10 mouse cellular contexts compared by ENCODE assay signal in genomic region chr8:120449139-120449538, GRCm38 (mm10).
DNase-seq lines count a peak whose midpoint lies in the region; ATAC-seq and TF ChIP-seq lines count a peak whose summit lies in the region.
"Had no signal": no experiment of that assay in that cellular context is flagged by ENCODE, and none has a peak within 500 bp of the region (broad histone marks: within the 10 kb centered on the region; RNA-seq: fewer than 3 reads in every experiment).

No protein-coding gene starts in this region.

- peak overlapping the region; percentile 88 for H3K27ac ChIP-seq in layer of hippocampus, adult 2 months
- H3K27ac ChIP-seq in cortical plate, adult 2 months (ENCODE audit: insufficient read depth, low read length) = peak overlapping the region; percentile 59
- peak overlapping the region; percentile 62; the same call in 1 of the 2 replicates for H3K27ac ChIP-seq in hindbrain, embryonic 14.5 days
- peak overlapping the region; percentile 66 for H3K27ac ChIP-seq in neural tube, embryonic 14.5 days (ENCODE audit: low read depth, low read length)

- no peak overlapping the region for H3K4me3 ChIP-seq in layer of hippocampus, adult 2 months
- H3K4me3 ChIP-seq in cortical plate, adult 2 months (ENCODE audit: insufficient read depth, low read length) = no peak overlapping the region
- H3K4me3 ChIP-seq in hindbrain, embryonic 14.5 days (replicated peaks; ENCODE audit: low read length) = no peak overlapping the region
- H3K4me3 ChIP-seq in neural tube, embryonic 14.5 days (ENCODE audit: low read depth, low read length) = no peak overlapping the region
- H3K4me3 ChIP-seq: erythroblast, embryonic 14.5 days had no signal

- H3K4me2 ChIP-seq in hindbrain, embryonic 14.5 days (replicated peaks) = no peak overlapping the region
- H3K4me2 ChIP-seq in neural tube, embryonic 14.5 days (ENCODE audit: low read depth, low read length) = no peak overlapping the region

- no peaks in the 10 kb centered on the region for H3K27me3 ChIP-seq in hindbrain, embryonic 14.5 days (ENCODE audit: control insufficient read depth, insufficient read depth, low read length)
- no peaks in the 10 kb centered on the region for H3K27me3 ChIP-seq in neural tube, embryonic 14.5 days (ENCODE audit: control insufficient read depth, insufficient read depth, low read length)

- no peak for TF ChIP-seq POLR2A in cortical plate, adult 2 months (IDR thresholded peaks at IDR 0.05; ENCODE audit: extremely low read depth, insufficient read depth, low read length)

- no peak overlapping the region for H3K9ac ChIP-seq in hindbrain, embryonic 14.5 days
- H3K9ac ChIP-seq in neural tube, embryonic 14.5 days (replicated peaks; ENCODE audit: low read depth, low read length) = no peak overlapping the region

- no peak for TF ChIP-seq CTCF in layer of hippocampus, adult 2 months (conservative IDR thresholded peaks at IDR 0.05)
- TF ChIP-seq CTCF in cortical plate, adult 2 months (IDR thresholded peaks at IDR 0.05; ENCODE audit: extremely low read depth, insufficient read depth, low read length) = no peak

- DNase-seq in layer of hippocampus, adult 2 months (ENCODE audit: low spot score in 2 of 2) = no peak
- DNase-seq in layer of hippocampus, postnatal 10 days (ENCODE audit: low spot score in 2 of 2) = no peak
- no peak for DNase-seq in hindbrain, embryonic 14.5 days (ENCODE audit: low spot score)
- DNase-seq in left cerebral cortex, adult 9 months (ENCODE audit: low spot score in 2 of 2) = no peak
- DNase-seq in thymus, postnatal 10 days (ENCODE audit: low spot score in 2 of 2) = no peak
- DNase-seq in ovary, postnatal 14 days (ENCODE audit: low spot score) = no peak
- DNase-seq: thymus, postnatal 4 days had no signal

- no peaks in the 10 kb centered on the region for H3K36me3 ChIP-seq in hindbrain, embryonic 14.5 days (replicated peaks; ENCODE audit: control insufficient read depth, insufficient read depth)
- H3K36me3 ChIP-seq in neural tube, embryonic 14.5 days (ENCODE audit: control insufficient read depth, insufficient read depth, low read length) = no peaks in the 10 kb centered on the region

- 0 out of 2 replicates have a peak, but pooled peaks cover 2% of the 10 kb centered on the region for H3K4me1 ChIP-seq in cortical plate, adult 2 months (ENCODE audit: control insufficient read depth, insufficient read depth, low read length)
- peaks cover 42% of the 10 kb centered on the region for H3K4me1 ChIP-seq in hindbrain, embryonic 14.5 days (replicated peaks; ENCODE audit: control insufficient read depth, insufficient read depth, low read length)
- peaks cover 32% of the 10 kb centered on the region for H3K4me1 ChIP-seq in neural tube, embryonic 14.5 days (ENCODE audit: control insufficient read depth, insufficient read depth, low read length)

- 70% methylated on average over 4 of the region's 4 CpGs for WGBS in hindbrain, embryonic 14.5 days
- WGBS in neural tube, embryonic 14.5 days = 81% methylated on average over 4 of the region's 4 CpGs

- no peak for ATAC-seq in hindbrain, embryonic 14.5 days (ENCODE audit: low FRiP score)
- ATAC-seq in neural tube, embryonic 14.5 days (ENCODE audit: low read depth) = no peak

- no peaks in the 10 kb centered on the region for H3K9me3 ChIP-seq in hindbrain, embryonic 14.5 days (ENCODE audit: control insufficient read depth, low read length)
- H3K9me3 ChIP-seq in neural tube, embryonic 14.5 days (ENCODE audit: control insufficient read depth, low read length) = no peaks in the 10 kb centered on the region
